Mouse (Mus musculus): ENCODE data around the gene Frmd4a.

Gene Frmd4a

GRCm38 (mm10) chr2:4399721-4400120 is 382.2 kb downstream of the Frmd4a start:
- ChIA-PET CTCF (interaction anchor here in 1 of 4 experiments (0.6 kb wide), 1 partner anchor 547 kb away, joined by 3 read pairs; no protein-coding TSS in a partner anchor), POLR2A (interaction anchor here in 1 of 4 experiments (1.1 kb wide), 1 partner anchor 37 kb away, joined by 3 read pairs; no protein-coding TSS in a partner anchor)

GRCm38 (mm10) chr2:4400771-4401596 is 383.5 kb downstream of the Frmd4a start:
- ChIA-PET CTCF (interaction anchor here in 3 of 4 experiments (0.6 to 1.7 kb wide), 3 partner anchors 19 to 464 kb away, joined by 3 to 4 read pairs (median 3); no protein-coding TSS in a partner anchor), POLR2A (interaction anchor here in 1 of 4 experiments (0.7 to 1.5 kb wide), 4 partner anchors 12 to 417 kb away, joined by 3 to 4 read pairs (median 3); no protein-coding TSS in a partner anchor)

GRCm38 (mm10) chr2:4401597-4402581 is 384.4 kb downstream of the Frmd4a start:
- POLR2A ChIA-PET = interaction anchor here in 3 of 4 experiments (0.6 to 1.5 kb wide), 5 partner anchors 8 to 715 kb away, joined by 3 to 4 read pairs (median 3); no protein-coding TSS in a partner anchor

GRCm38 (mm10) chr2:4406977-4407376 is 389.5 kb downstream of the Frmd4a start:
- CTCF ChIA-PET = no interaction called here
- POLR2A ChIA-PET = no interaction called here

More at GRCm38 (mm10) chr2:4401597-4402581, 384.4 kb downstream of the Frmd4a start:
- CTCF ChIA-PET = interaction anchor here in 3 of 4 experiments (0.6 to 1.7 kb wide), 3 partner anchors 34 to 463 kb away, joined by 3 to 4 read pairs (median 3); no protein-coding TSS in a partner anchor

GRCm38 (mm10) chr2:4409810-4410433 is 392.4 kb downstream of the Frmd4a start:
- ChIA-PET POLR2A (interaction anchor here (0.6 to 1.1 kb wide), 5 partner anchors 11 to 1025 kb away, joined by 3 to 4 read pairs (median 3); no protein-coding TSS in a partner anchor), CTCF (interaction anchor here in 1 of 4 experiments (0.6 kb wide), 1 partner anchor 343 kb away, joined by 3 read pairs; no protein-coding TSS in a partner anchor)

GRCm38 (mm10) chr2:4412870-4413595 is 395.5 kb downstream of the Frmd4a start:
- ChIA-PET POLR2A (interaction anchor here in 2 of 4 experiments (0.6 to 1.3 kb wide), 5 partner anchors 12 to 402 kb away, joined by 3 to 5 read pairs (median 3); no protein-coding TSS in a partner anchor), CTCF (interaction anchor here in 1 of 4 experiments (0.6 kb wide), 1 partner anchor 786 kb away, joined by 5 read pairs; no protein-coding TSS in a partner anchor)

- CTCF ChIA-PET = no interaction called here
- POLR2A ChIA-PET = interaction anchor here in 1 of 4 experiments (0.6 to 1.3 kb wide), 3 partner anchors 13 to 152 kb away, joined by 3 to 5 read pairs (median 3); no protein-coding TSS in a partner anchor
These were observed 396.2 kb downstream of the Frmd4a start for GRCm38 (mm10) chr2:4413596-4414335.

- POLR2A ChIA-PET = interaction anchor here in 3 of 4 experiments (0.7 to 1.4 kb wide), 4 partner anchors 11 to 50 kb away, joined by 3 to 4 read pairs (median 3); no protein-coding TSS in a partner anchor
- CTCF ChIA-PET = interaction anchor here in 2 of 4 experiments (0.6 to 0.8 kb wide), 2 partner anchors 83 to 1113 kb away, joined by 3 read pairs; no protein-coding TSS in a partner anchor
These were observed 403.3 kb downstream of the Frmd4a start for GRCm38 (mm10) chr2:4420679-4421312.

GRCm38 (mm10) chr2:4421757-4422156 is 404.2 kb downstream of the Frmd4a start:
- CTCF ChIA-PET = interaction anchor here in 1 of 4 experiments (0.8 kb wide), 1 partner anchor 84 kb away, joined by 3 read pairs; no protein-coding TSS in a partner anchor

GRCm38 (mm10) chr2:4423896-4424295 is 406.4 kb downstream of the Frmd4a start:
- CTCF ChIA-PET = interaction anchor here in 1 of 4 experiments (0.6 kb wide), 1 partner anchor 828 kb away, joined by 3 read pairs; no protein-coding TSS in a partner anchor
- POLR2A ChIA-PET = no interaction called here

More at GRCm38 (mm10) chr2:4421757-4422156, 404.2 kb downstream of the Frmd4a start:
- POLR2A ChIA-PET = interaction anchor here in 1 of 4 experiments (1.4 kb wide), 2 partner anchors 12 to 49 kb away, joined by 3 to 4 read pairs; no protein-coding TSS in a partner anchor

- ChIA-PET POLR2A (no interaction called here), CTCF (interaction anchor here in 1 of 4 experiments (0.7 kb wide), 1 partner anchor 183 kb away, joined by 3 read pairs; no protein-coding TSS in a partner anchor)
These were observed 410.9 kb downstream of the Frmd4a start for GRCm38 (mm10) chr2:4428407-4428855.

- POLR2A ChIA-PET = no interaction called here
- CTCF ChIA-PET = no interaction called here
These were observed 415.6 kb downstream of the Frmd4a start for GRCm38 (mm10) chr2:4433119-4433518.

GRCm38 (mm10) chr2:4435051-4435450 is 417.5 kb downstream of the Frmd4a start:
- ChIA-PET POLR2A (interaction anchor here in 1 of 4 experiments (0.6 kb wide), 1 partner anchor 103 kb away, joined by 3 read pairs; no protein-coding TSS in a partner anchor), CTCF (no interaction called here)

GRCm38 (mm10) chr2:4436361-4437231 is 419.1 kb downstream of the Frmd4a start:
- ChIA-PET POLR2A (interaction anchor here in 2 of 4 experiments (0.9 to 1.0 kb wide), 2 partner anchors 16 to 37 kb away, joined by 3 read pairs; no protein-coding TSS in a partner anchor), CTCF (no interaction called here)

GRCm38 (mm10) chr2:4438739-4439138 is 421.2 kb downstream of the Frmd4a start:
- CTCF ChIA-PET = no interaction called here
- POLR2A ChIA-PET = interaction anchor here in 1 of 4 experiments (0.7 kb wide), 1 partner anchor 20 kb away, joined by 3 read pairs; no protein-coding TSS in a partner anchor
